Mouse (Mus musculus) C2C12 (cell line): ENCODE measurements around the gene Platr17.
"Not testable (repeated sequence)": the region's sequence is repeated elsewhere in the genome, so short reads cannot be mapped to it uniquely, and the experiment has no call there.

ENCODE experiments used
- CTCF ChIP-seq: IDR thresholded peaks from one replicate; pipeline ENCODE4 v1.5.1; 2011; ENCODE audit not compliant: control insufficient read depth, insufficient read depth, insufficient read length
- FOSL1 ChIP-seq: IDR thresholded peaks from one replicate; pipeline ENCODE4 v1.8.0; 2011; ENCODE audit warnings: mild to moderate bottlenecking, low read length; ENCODE audit not compliant: poor library complexity, insufficient read depth, severe bottlenecking
- MAX ChIP-seq: IDR thresholded peaks from one replicate; pipeline ENCODE4 v1.6.1; 2011; ENCODE audit warnings: mild to moderate bottlenecking, control low read depth
- MYOD1 ChIP-seq: IDR thresholded peaks from one replicate; pipeline ENCODE4 v1.6.1; 2011; ENCODE audit warnings: low read depth; ENCODE audit not compliant: control insufficient read depth, insufficient read length
- MYOG ChIP-seq: IDR thresholded peaks from one replicate; pipeline ENCODE4 v1.6.1; 2011; ENCODE audit not compliant: control insufficient read depth, insufficient read length; ENCODE audit errors: extremely low read depth
- USF1 ChIP-seq: IDR thresholded peaks from one replicate; pipeline ENCODE4 v1.6.1; 2011; ENCODE audit warnings: low read depth, mild to moderate bottlenecking, control low read depth, moderate library complexity

GRCm38 (mm10) chr17:33891892-33892291 lies 13.0 kb upstream of the Platr17 start:
- not testable (repeated sequence) for TF ChIP-seq CTCF, FOSL1, USF1, MAX, MYOG, MYOD1
